Mouse (Mus musculus): ENCODE data around the gene Ankrd44. TPM values are rescaled to one million over a fixed set of nuclear protein-coding genes. Genes with fewer than 3 reads are reported as not detected.

The Ankrd44 gene
- polyA plus RNA-seq, 1 experiment from 2014 or later, result 25.8 TPM

DNA sequence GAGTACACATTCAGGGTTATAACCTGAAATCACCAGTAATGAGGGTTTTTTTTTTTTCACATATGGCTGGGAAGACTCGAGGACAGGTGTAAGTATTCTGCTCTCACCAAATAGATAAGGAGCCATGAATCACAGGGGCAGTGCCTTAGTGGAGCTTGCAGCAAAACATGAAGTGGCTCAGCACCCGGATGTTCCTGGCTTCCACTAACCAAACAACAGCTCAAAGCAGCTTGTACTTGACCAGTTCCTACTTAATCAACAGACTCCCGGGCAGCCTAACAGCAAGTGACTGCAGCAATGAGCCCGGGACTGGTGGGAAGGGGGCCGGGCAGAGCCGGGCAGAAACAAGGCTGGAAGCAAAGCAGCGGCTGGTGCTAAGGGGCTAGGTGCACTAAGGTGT, 20.6 kb downstream of the Ankrd44 start:
- Histone ChIP-seq H3K4me2 (peak overlapping the region; percentile 58), H3K27ac (peak overlapping the region; percentile 97), H3K36me3 (peaks cover 9% of the 10 kb centered on the region), H3K9me3 (no peaks in the 10 kb centered on the region), H3K4me1 (peaks cover 60% of the 10 kb centered on the region), H3K4me3 (no peak overlapping the region), H3K9ac (peak overlapping the region; percentile 67; the same call in 1 of the 2 replicates), H3K27me3 (no peaks in the 10 kb centered on the region)
- 62% methylated on average over 7 of the region's 7 CpGs for WGBS
- ATAC-seq (ENCODE audit: insufficient number of reproducible peaks, insufficient read depth, low FRiP score, low TSS enrichment, low read depth), result no peak

DNA sequence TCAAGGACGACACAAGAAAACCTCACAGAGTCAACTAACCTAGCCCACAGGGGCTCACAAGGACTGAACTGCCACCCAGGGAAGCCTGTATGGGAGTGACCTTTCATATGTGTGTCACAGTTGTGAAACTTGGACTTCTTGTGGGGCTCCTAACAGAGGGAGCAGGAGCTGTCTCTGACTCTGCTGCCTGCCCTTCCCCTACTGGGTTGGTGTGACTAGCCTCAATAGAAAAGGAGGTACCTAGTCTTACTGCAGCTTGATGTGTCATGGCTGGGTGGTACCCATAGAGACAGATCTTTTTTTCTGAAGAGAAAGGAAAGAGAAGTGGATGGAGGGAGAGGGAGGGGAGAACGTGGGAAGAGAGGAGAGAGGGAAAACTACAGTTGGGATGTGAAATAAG, 22.0 kb downstream of the Ankrd44 start:
- WGBS, result 90% methylated on average over 2 of the region's 2 CpGs
- no peak for ATAC-seq (ENCODE audit: insufficient number of reproducible peaks, insufficient read depth, low FRiP score, low TSS enrichment, low read depth)
- H3K4me1 ChIP-seq, result peaks cover 56% of the 10 kb centered on the region

GRCm38 (mm10) chr1:54902689-54903246, 23.4 kb downstream of the Ankrd44 start:
- no peak for ATAC-seq (ENCODE audit: insufficient number of reproducible peaks, insufficient read depth, low FRiP score, low TSS enrichment, low read depth)
- H3K27me3 ChIP-seq, result no peaks in the 10 kb centered on the region

More for the DNA sequence above, 22.0 kb downstream of the Ankrd44 start:
- no peaks in the 10 kb centered on the region for H3K27me3 ChIP-seq
- H3K9me3 ChIP-seq, result no peaks in the 10 kb centered on the region
- no peak overlapping the region for H3K4me3 ChIP-seq
- no peak overlapping the region for H3K27ac ChIP-seq
- no peak overlapping the region for H3K9ac ChIP-seq
- peaks cover 9% of the 10 kb centered on the region for H3K36me3 ChIP-seq
- no peak overlapping the region for H3K4me2 ChIP-seq

DNA sequence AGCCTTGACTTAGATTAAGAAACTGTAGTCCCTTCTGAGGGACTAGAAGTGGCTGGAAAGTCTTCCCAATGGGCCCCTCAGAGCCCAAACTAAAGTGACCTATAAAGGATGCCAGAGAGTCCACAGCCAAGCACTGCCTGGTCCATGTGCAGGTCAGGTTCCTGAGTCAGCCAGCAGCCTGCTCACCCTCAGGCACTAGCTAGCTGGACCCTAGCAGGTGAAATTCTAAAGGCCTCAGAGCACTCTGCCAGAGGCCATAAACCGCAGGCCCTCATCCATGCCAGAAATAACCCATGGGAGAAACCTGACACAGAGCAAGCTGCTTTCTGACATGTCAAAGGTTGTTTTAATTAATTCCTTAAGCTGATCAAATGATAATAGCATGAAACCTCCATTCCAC, 25.1 kb downstream of the Ankrd44 start:
- Histone ChIP-seq H3K4me1 (peaks cover 62% of the 10 kb centered on the region), H3K9ac (no peak overlapping the region), H3K27ac (no peak overlapping the region), H3K27me3 (no peaks in the 10 kb centered on the region), H3K4me2 (no peak overlapping the region), H3K36me3 (peaks cover 9% of the 10 kb centered on the region), H3K4me3 (no peak overlapping the region), H3K9me3 (no peaks in the 10 kb centered on the region)
- ATAC-seq (ENCODE audit: insufficient number of reproducible peaks, insufficient read depth, low FRiP score, low TSS enrichment, low read depth), result no peak
- WGBS, result 46% methylated on average over 1 of the region's 1 CpGs

More at GRCm38 (mm10) chr1:54902689-54903246, 23.4 kb downstream of the Ankrd44 start:
- Histone ChIP-seq H3K9ac (no peak overlapping the region), H3K36me3 (peaks cover 9% of the 10 kb centered on the region), H3K4me1 (peaks cover 62% of the 10 kb centered on the region), H3K4me2 (no peak overlapping the region), H3K9me3 (no peaks in the 10 kb centered on the region), H3K27ac (no peak overlapping the region), H3K4me3 (no peak overlapping the region)
- WGBS, result 93% methylated on average over 12 of the region's 12 CpGs

DNA sequence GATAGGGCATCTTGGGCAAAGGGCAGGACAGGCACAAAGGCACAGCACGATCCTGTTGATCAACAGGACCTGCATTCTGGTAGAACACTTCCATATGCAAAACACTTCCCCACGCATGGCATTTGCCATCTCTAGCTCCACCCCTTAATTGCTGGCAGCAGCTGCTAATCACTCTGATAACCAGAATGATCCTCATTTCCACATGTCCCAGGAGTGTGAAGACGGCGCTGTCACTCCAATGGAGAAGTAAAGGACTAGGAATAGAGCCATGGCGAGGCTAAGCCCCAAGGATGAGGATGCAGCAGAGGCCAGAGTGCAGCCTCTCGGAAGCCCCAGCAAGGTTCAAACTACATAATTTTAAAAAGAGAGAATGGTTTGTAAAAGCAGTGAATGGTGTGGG, 26.9 kb downstream of the Ankrd44 start:
- no peaks in the 10 kb centered on the region for H3K27me3 ChIP-seq
- H3K4me1 ChIP-seq, result peaks cover 55% of the 10 kb centered on the region
- no peaks in the 10 kb centered on the region for H3K9me3 ChIP-seq
- peaks cover 9% of the 10 kb centered on the region for H3K36me3 ChIP-seq
- peak overlapping the region; percentile 52; the same call in 1 of the 2 replicates for H3K27ac ChIP-seq
- no peak overlapping the region for H3K9ac ChIP-seq
- 79% methylated on average over 6 of the region's 6 CpGs for WGBS
- H3K4me2 ChIP-seq, result no peak overlapping the region
- ATAC-seq (ENCODE audit: insufficient number of reproducible peaks, insufficient read depth, low FRiP score, low TSS enrichment, low read depth), result no peak
- H3K4me3 ChIP-seq, result no peak overlapping the region

- no peak overlapping the region for H3K4me2 ChIP-seq
- no peaks in the 10 kb centered on the region for H3K27me3 ChIP-seq
- H3K27ac ChIP-seq, result peak overlapping the region; percentile 52
- ATAC-seq (ENCODE audit: insufficient number of reproducible peaks, insufficient read depth, low FRiP score, low TSS enrichment, low read depth), result no peak
- WGBS, result 24% methylated on average over 5 of the region's 5 CpGs
- peaks cover 55% of the 10 kb centered on the region for H3K4me1 ChIP-seq
- no peaks in the 10 kb centered on the region for H3K9me3 ChIP-seq
- H3K36me3 ChIP-seq, result peaks cover 9% of the 10 kb centered on the region
- H3K4me3 ChIP-seq, result no peak overlapping the region
- H3K9ac ChIP-seq, result no peak overlapping the region
Measured at GRCm38 (mm10) chr1:54898656-54899084, 27.5 kb downstream of the Ankrd44 start.

DNA sequence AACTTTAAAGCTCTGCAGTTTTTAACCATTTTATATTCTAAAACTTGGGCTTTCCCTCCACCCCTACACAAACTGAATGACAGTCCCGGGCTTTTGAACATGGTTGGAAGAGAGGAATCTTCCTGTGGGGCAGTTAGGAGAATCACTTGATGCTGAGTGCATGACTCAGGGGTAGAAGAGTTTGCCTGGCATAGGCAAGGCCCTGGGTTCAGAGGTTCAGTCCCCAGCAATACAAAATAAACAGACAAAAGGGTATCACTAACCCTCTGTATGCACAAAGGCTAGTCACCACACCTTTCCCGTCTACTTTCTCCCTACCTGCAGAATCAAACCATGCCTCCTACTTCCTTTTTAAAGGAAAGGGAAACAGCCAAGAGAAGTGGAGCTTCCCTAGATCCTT, 28.5 kb downstream of the Ankrd44 start:
- Histone ChIP-seq H3K27ac (peak overlapping the region; percentile 66; the same call in 1 of the 2 replicates), H3K27me3 (no peaks in the 10 kb centered on the region), H3K4me3 (no peak overlapping the region), H3K9ac (no peak overlapping the region; the same call in 1 of the 2 replicates), H3K4me2 (no peak overlapping the region), H3K4me1 (peaks cover 55% of the 10 kb centered on the region), H3K36me3 (peaks cover 7% of the 10 kb centered on the region), H3K9me3 (no peaks in the 10 kb centered on the region)
- ATAC-seq (ENCODE audit: insufficient number of reproducible peaks, insufficient read depth, low FRiP score, low TSS enrichment, low read depth), result no peak
- WGBS, result 75% methylated on average over 2 of the region's 2 CpGs

GRCm38 (mm10) chr1:54896109-54897085, 29.8 kb downstream of the Ankrd44 start:
- Histone ChIP-seq H3K27ac (peak overlapping the region; percentile 66), H3K4me1 (peaks cover 49% of the 10 kb centered on the region), H3K36me3 (no peaks in the 10 kb centered on the region), H3K4me2 (no peak overlapping the region), H3K9me3 (no peaks in the 10 kb centered on the region), H3K9ac (no peak overlapping the region), H3K27me3 (no peaks in the 10 kb centered on the region), H3K4me3 (no peak overlapping the region)
- ATAC-seq (ENCODE audit: insufficient number of reproducible peaks, insufficient read depth, low FRiP score, low TSS enrichment, low read depth), result no peak
- WGBS, result 53% methylated on average over 12 of the region's 12 CpGs

- Histone ChIP-seq H3K27me3 (no peaks in the 10 kb centered on the region), H3K4me1 (peaks cover 21% of the 10 kb centered on the region), H3K4me2 (0 out of 2 replicates have a peak overlapping the region, but pooled peaks have one; percentile 3), H3K9me3 (no peaks in the 10 kb centered on the region), H3K9ac (no peak overlapping the region), H3K4me3 (no peak overlapping the region), H3K36me3 (no peaks in the 10 kb centered on the region), H3K27ac (peak overlapping the region; percentile 73)
- WGBS, result 27% methylated on average over 5 of the region's 5 CpGs
- ATAC-seq (ENCODE audit: insufficient number of reproducible peaks, insufficient read depth, low FRiP score, low TSS enrichment, low read depth), result no peak
Measured at GRCm38 (mm10) chr1:54888449-54888848, 37.7 kb downstream of the Ankrd44 start.

- Histone ChIP-seq H3K27ac (peak overlapping the region; percentile 73), H3K36me3 (no peaks in the 10 kb centered on the region), H3K4me3 (no peak overlapping the region), H3K9ac (no peak overlapping the region), H3K4me2 (0 out of 2 replicates have a peak overlapping the region, but pooled peaks have one; percentile 3), H3K9me3 (no peaks in the 10 kb centered on the region), H3K27me3 (no peaks in the 10 kb centered on the region), H3K4me1 (peaks cover 21% of the 10 kb centered on the region)
- no peak for ATAC-seq (ENCODE audit: insufficient number of reproducible peaks, insufficient read depth, low FRiP score, low TSS enrichment, low read depth)
- WGBS, result 48% methylated on average over 3 of the region's 3 CpGs
Measured at GRCm38 (mm10) chr1:54887873-54888272, 38.3 kb downstream of the Ankrd44 start.

- no peak for ATAC-seq (ENCODE audit: insufficient number of reproducible peaks, insufficient read depth, low FRiP score, low TSS enrichment, low read depth)
- H3K9ac ChIP-seq, result no peak overlapping the region
- H3K4me1 ChIP-seq, result peaks cover 25% of the 10 kb centered on the region
- H3K36me3 ChIP-seq, result no peaks in the 10 kb centered on the region
- no peak overlapping the region for H3K4me2 ChIP-seq
- no peak overlapping the region for H3K4me3 ChIP-seq
- H3K27me3 ChIP-seq, result no peaks in the 10 kb centered on the region
- H3K9me3 ChIP-seq, result no peaks in the 10 kb centered on the region
- H3K27ac ChIP-seq, result no peak overlapping the region
- 71% methylated on average over 2 of the region's 2 CpGs for WGBS
Measured at GRCm38 (mm10) chr1:54882856-54883467, 43.2 kb downstream of the Ankrd44 start.
